Mouse (Mus musculus): ENCODE data around the gene Zfp993. TPM values are rescaled to one million over a fixed set of nuclear protein-coding genes. Genes with fewer than 3 reads are reported as not detected.

Gene Zfp993
- total RNA-seq (2023), result 1.5 TPM

DNA sequence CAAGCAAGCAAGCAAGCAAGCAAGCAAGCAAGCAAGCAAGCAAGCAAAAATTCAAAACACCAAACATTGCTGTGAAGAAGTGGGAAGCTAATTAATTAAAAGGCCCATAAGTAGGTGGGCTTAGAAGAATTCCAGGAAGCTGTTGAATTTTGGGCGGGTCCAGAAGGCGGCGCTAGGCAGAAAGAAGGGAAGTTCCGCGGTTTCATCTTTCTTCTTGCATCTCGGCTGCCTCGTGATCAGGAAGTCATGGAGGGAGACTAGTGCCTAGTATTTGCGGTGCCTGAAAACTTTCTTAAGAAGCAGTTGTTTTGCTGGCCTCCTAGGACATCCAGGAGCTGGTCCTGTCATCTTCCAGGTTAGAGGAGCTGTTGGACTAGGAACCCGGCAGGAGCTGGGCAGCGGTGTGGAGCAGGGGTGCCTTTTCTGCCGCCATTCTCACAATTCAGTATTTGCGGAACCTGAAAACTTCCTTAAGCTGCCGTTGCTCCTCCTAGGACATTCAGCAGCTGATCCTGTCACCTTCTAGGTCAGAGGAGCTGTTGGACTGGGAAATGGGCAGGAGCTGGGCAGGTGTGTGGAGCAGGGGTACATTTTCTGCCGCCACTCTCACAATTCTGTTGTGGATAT lies at the start of gene Zfp993:
Gene Zfp993 (plus strand): TSS at position 188 of the 627 bp plus-strand sequence.

Other genes with a start within 250 kb of the Zfp993 start
- 1.8 TPM for gene Zfp992, start 161.9 kb upstream of the Zfp993 start, total RNA-seq (2023)
- not detected for gene Zfp981, start 108.9 kb upstream of the Zfp993 start, total RNA-seq (2023)